Mouse (Mus musculus): ENCODE measurements around the gene Evi5.

GRCm38 (mm10) chr5:107723541-107724511 is 151.1 kb downstream of the Evi5 start:
- TF ChIP-seq CTCF (IDR thresholded peaks at IDR 0.05) (no peak), EP300 (IDR thresholded peaks at IDR 0.05) (no peak)

Data from lung, postnatal 0 days (tissue).